Mouse (Mus musculus) WW6 (cell line): ENCODE measurements around the gene Arid5b.

Experiments
- DNase-seq: peaks from one replicate; pipeline ENCODE4 v3.0.0-alpha.2; 2013; ENCODE audit warnings: low read depth, low spot score

Gene Arid5b

DNA sequence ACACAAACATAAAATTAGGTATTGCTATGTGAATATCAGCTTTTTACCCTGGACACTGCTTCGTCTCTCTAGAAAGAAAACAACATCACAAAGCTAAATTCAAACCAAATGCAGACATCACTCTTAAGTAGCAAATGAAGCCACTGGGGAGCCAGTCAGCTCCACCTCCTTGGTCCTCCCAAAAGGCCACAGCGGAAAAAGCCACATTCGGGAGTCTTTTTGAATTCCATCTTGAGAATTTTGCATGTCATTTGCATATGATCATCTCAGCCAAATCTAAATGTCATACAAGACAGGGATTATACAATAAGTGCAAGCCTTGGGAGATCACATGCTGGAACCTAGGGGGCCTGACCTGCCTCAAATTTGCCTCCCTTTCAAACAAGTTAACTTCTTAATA lies 85.0 kb downstream of the Arid5b start:
- DNase-seq = no peak

DNA sequence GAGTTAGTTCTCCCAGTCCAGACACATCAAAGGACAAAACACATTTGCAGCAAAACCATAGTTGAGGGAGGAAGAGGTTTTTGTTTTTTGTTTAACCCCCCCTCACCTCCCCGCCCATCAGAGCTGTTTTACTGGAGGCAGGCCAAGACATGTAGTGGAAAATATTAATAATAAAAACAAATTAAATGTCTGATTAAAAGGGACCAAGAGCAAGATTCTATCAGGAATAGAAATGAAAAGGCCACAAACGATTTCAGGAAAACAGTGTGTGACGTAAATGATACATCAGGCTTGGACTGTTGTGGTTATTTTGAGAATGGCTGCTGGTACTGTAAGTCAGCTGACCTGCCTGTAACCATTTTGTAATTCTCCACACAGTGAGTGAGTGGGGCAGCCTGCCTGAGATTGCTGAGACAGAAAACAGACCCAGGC lies 85.7 kb downstream of the Arid5b start:
- DNase-seq = no peak

DNA sequence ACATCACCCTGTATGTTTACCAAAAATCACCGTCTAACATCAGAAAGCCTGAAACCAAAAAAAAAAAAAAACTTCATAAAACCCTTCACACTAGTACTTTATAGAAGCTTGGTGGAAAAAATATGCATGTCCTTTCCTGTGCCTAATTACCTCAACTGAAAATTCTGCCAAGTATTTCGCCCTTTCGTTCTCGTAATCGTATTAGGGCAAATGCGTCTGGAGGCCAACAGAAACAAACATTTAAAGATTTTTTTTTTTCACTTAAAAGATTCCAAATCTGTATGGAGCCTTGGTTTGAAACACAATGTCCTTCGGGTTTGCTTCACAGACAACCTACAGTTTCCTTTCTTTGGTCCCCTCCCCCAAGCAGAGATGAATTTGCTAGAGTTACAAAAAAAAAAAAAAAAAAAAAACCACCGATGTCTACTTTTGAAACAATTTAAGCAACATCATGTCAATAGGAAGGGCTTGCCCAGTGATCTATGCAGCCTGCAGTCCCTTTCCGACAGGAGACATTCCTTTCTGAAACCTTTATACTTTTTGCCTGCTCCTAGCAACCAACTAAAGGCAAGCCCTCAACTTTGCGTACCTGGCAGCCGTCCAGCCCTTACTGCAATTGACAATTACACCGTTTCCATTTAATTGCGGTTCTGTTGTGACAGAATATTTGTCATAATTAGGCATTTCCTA lies 86.7 kb downstream of the Arid5b start:
- no peak for DNase-seq

DNA sequence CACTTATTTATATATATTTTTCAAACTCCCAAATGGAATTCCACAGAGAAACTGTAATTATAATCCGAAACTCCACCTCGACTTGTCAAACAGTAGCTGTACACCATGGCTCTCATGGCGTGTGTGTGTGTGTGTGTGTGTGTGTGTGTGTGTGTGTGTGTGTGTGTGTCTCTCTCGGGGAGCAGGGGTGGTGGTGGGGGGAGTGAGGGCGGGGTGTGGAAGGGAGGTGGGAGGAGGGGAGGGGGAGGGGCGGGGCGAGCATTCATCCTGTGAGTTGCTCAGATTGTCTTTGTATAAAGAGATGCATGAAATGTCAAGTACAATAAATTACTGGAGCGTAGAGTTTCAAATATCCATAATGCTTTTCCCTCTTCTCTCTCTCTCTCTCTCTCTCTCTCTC lies 87.4 kb downstream of the Arid5b start:
- DNase-seq = no peak

DNA sequence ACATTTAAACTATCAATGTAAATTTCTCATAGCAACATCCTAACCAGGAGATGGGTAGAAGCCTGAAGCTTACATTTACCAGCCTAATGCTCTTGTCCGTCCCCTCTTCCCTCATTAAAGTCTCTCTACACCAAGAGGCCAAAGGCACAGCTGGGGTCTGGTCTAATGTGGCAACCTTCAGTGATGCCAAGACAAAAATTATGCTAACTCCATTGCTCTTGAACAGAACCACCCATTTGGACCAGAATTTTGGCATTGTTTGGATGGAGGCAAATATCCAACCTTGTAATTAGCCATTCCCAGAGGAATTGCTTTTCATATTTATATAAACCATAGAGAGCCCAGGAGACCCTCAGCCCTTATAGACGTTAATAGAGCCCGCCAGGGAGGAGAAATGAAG lies 88.7 kb downstream of the Arid5b start:
- DNase-seq = no peak

DNA sequence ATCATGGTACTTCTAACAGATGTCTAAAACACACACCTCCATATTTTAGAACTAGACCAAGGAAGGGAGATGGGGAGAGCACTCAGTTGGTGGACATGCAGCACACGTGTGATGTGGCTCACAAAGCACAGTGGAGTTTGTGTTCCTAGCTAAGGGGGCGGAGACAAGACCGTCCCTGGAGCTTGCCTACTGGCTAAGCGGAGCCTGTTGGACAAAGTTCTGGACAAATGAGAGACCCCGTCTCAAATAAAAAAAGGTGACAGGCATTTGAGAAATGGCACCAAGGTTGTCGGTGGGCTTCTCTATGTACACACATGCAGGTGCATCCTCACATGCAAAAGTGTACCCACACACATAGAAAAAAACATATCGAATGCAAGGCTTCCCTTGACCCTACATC lies 95.4 kb downstream of the Arid5b start:
- DNase-seq = no peak

DNA sequence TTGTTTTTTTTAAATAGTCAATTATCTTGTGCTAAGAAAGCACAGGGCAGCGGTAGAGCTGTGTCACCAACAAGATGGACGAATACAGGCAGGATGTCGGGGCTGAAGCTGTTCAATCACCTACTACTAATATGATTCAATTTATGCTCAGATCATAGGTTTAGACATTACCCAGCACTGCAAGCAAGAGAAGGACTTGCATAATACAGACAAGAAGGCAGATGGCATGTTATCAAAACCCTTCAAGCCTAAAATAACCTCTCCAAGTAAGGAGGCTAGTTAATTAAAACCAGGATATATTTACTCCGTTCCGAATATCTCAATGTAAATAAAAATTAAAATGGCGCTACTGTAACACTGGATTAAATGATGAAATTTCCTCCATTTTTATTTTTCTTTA lies 96.3 kb downstream of the Arid5b start:
- DNase-seq = no peak

DNA sequence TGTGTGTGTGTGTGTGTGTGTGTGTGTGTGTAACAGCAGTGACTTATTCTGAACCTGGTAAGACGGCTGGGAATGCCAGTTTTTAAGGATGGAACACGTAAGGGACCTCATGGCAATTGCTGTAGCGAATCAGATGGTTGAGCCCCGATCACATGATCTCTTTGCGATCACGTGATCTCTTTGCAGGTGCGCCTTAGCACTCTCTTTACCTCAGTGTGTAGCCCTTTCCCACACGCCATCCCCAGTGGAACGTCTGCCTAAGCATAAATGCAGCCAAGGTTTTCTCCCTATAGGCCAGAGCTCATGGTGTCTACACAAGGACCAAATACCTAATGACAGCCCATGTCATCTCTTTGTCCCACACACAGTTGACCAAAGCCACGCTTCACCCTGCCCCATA lies 97.4 kb downstream of the Arid5b start:
- DNase-seq = no peak

DNA sequence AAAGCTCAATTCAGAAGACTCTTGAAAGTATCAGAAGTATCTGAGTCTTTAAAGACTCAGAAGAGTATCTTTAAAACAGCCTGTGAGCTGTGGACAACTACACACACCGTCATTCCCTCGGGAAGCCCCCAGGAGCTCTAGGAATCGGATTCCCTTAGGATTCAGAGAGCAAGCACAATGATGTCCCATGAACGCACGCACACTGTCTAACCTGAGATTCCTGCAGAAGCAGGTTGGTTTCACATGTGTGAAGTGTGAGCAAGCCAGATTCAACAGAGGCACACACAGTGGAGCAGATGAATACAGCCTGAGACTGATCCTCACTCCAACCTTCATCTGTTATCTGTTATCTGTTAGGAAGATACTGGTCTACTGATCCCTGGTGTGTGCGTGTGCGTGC lies 97.8 kb downstream of the Arid5b start:
- DNase-seq = no peak

DNA sequence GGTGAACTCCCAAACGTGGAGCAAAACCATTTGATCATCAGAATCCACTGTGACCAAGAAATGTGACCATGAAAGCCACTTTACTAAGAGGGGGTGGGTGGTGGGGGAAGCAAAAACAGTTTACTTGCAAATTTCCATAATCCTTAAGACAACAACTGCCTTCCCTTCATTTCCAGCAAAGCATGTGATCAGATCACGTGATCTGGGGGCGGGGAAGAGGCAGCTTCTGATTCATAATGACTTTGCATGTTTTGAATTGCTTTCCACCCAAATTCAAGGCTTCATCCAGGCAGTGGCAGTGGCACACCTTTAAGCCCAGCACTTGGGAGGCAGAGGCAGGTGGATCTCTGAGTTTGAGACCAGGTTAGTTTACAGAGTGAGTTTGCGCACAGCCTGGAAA lies 98.4 kb downstream of the Arid5b start:
- no peak for DNase-seq

DNA sequence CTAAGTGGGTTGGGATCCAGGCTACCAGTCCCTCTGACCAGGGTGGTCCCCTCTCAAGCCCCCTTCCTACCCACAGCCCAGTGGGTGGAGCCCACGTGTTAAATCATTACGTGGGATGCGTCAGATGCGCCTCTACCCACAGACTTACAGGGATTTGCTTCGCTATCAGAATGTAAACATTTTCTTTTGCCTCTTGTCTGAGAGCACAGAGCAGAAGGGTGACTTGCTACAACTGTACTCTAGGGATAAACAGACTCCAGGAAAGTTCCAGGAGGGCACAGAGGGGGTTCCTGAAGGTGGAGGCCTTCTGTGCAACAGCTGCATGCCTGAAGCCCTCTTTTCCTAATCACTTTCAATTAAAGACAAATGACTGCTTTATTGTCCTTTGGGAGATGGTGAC lies 98.8 kb downstream of the Arid5b start:
- no peak for DNase-seq

DNA sequence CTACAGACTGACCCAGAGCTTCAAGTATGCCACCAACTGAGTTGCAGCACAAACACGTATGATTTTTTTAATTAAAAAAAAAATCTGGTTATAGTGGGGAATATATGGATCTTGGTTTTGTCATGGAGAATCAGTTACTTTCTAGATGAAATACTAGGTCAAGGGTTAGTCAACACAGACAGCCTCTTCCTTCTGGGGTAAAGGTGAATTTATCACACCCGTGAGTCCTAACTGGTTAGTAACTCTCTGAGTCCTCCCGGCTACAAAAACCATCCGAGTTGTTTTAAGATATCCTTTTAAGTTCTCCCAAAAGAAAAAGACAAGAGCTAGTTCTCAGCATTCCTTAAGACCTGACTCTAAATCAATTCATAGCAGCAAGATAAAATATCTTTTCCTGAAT lies 99.2 kb downstream of the Arid5b start:
- no peak for DNase-seq

DNA sequence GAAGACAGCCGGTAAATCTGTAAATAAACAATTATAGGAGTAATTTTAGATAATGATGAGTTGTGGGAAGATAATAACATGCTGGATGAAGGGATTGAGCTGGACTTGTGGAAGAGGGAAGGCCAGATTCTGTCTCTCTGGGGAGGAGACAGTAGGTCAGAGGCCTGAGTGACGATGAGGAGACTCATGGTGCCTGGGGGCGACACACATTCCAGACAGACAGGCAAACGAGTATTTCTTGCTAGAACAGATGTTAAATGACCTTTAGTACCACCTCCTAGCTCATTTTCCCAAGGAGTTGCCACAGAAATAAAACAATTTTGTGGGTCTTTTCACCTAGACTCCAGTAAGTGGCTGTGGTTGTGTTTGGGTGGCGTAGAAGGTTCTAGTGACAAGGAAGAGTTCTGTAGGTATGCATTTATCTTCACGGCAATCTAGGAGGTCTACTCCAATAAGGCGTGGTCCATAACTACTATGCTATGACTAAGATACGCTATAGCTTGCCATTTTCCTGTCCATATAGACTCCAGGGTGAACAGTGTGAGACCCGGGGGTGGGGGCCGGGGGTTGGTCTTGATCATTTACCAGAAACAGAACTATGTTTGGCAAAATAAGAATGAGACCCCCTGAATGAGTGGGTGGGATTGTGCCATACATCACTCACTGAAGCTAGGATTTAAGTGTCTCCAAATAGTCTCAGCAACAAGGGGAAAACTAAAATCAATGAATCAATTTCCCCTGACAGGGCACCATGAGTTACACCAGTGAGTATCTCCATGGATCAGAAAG lies 100.6 kb downstream of the Arid5b start:
- no peak for DNase-seq

DNA sequence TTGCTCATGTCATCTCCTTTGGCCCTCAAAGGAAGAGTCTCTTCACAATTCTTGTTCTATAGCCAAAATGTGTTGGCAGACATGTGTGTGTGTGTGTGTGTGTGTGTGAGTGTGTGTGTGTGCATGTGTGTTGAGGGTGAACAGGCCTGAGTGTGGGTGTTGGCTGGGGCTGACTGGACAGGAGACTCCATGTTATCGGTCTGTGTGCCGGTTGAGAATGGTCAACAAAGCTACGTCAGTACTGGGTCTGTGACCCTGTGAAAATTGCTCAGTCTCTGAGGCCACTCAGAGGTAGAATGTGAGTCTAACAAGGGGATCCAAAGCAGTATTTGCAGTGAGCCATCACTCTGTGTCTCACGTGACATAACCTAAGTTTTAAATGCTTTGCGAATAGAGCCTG lies 102.7 kb downstream of the Arid5b start:
- no peak for DNase-seq

DNA sequence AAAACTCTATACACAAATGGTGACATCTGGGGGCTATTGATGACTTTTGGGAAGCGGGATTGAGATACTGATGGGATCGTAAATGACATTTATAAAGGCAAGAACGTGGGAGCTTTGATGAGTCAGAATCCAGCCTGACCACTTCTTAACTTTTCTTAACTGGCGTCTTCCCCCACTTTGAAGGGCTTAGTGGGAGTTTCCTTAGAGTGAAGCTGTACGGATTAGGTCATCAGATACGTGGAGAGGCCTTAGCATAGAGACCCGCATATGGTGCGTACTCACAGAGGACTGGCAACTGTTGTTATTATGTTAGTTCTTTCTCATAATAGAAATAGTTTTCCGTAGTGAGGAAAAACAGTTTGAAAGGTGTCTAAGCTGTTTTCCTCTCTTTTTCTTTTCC lies 104.9 kb downstream of the Arid5b start:
- DNase-seq = no peak

DNA sequence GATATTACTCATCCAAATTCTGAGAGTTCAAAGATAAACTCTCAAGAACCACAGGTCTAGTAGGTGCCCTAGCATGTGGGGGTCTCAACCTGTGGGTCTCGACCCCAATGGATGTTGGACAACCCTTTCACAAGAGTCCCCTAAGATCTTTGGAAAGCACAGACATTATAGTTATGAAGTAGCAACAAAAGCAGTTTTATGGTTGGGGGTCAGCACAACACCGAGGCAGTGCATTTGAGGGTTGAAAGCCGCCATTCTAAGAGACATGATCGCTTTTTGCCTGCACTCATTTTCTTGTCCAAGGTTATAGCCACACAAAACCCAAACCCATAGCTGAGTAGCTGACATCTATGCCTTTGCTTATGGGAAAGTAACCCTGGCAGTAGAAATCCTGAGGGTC lies 105.6 kb downstream of the Arid5b start:
- DNase-seq = no peak

DNA sequence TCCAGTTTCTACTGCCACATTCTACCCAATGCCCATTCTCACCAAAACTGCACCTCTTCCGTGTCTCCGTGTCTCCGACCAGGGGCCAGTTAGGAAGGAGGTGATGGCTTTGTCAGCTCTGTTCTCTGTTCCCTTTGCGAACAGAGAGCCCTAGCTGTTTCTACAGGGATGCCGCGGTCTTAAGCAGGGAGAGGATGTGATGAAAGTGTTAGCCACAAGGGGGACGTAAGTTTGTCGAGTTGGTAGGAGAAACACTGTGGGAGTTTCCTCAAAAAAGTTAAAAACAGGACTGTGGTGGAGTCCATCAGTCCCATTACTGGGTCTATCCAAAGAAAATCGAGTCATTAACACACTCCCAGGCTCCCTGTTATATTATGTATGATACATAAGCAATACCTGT lies 106.6 kb downstream of the Arid5b start:
- DNase-seq = no peak

DNA sequence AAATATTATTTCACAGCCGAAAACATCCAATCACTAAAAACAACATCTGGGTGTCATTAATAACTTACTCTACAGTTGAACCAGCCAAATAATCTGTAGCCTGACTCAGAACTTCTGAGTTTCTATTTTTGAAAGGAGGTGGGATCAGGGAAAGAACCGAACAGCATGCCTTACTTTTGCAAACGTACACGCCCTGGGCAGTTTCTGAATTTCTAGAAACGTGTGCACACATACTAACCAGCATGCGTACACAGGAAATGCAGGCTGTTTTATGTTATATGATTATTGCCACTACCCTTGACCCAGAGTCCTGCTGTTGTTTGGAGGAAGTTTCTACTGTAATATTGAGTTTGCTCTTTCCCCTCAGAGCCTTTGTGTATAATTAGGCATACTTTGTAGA lies 109.9 kb downstream of the Arid5b start:
- no peak for DNase-seq

DNA sequence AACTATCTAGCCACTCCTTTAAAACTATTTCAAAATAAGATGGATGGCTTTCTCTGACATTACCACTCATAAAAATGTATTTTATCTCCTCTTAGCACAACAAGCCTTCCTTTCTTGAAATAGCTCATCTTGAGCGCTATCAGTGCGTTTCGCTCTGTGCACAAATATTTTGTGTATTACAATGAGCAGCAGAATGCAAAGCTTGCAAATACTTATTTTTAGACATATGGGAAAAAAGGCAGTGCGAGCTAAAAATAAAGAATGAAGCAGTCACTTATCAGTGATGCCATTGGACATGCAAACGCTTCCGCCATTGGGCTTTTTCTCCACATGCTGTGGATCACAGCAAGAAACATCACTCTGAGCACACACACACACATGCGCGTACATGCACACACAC lies 110.4 kb downstream of the Arid5b start:
- no peak for DNase-seq

DNA sequence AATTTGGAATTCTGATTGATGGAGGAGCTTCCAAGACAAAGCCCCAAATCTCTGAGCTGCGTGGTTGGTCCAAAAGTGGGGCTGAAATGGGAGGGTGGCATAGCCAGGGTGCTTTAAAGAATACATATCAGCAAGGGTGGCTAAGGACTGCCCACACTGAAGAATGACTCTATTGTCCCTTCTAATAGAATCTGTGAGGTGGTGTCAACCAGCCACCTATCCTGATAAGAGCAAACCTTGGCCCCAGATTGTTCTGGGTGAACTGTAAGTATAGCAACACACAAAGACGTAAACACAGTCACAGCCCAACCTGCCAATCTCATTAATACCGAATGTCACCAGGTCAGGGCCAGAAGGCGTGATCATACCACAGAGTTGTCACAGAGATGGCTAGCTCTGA lies 111.4 kb downstream of the Arid5b start:
- DNase-seq = no peak

DNA sequence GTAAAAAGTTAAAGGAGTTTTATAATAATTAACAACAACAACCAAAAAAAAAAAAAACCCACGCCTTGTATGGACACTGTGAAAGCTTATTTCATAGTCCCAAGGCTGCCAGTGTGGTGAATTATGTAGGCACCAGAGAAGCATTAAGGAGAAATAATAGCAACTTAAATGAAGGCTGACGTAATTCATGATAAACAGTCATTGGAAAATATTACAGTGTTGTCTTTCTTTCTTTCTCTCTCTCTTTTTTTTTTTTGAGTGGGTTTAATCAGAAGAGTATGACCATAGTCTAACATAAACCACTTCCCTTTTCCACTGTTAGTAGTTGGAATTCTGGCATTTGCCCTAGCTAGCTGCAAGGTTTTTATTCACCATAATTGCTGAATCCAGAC lies 111.8 kb downstream of the Arid5b start:
- no peak for DNase-seq

DNA sequence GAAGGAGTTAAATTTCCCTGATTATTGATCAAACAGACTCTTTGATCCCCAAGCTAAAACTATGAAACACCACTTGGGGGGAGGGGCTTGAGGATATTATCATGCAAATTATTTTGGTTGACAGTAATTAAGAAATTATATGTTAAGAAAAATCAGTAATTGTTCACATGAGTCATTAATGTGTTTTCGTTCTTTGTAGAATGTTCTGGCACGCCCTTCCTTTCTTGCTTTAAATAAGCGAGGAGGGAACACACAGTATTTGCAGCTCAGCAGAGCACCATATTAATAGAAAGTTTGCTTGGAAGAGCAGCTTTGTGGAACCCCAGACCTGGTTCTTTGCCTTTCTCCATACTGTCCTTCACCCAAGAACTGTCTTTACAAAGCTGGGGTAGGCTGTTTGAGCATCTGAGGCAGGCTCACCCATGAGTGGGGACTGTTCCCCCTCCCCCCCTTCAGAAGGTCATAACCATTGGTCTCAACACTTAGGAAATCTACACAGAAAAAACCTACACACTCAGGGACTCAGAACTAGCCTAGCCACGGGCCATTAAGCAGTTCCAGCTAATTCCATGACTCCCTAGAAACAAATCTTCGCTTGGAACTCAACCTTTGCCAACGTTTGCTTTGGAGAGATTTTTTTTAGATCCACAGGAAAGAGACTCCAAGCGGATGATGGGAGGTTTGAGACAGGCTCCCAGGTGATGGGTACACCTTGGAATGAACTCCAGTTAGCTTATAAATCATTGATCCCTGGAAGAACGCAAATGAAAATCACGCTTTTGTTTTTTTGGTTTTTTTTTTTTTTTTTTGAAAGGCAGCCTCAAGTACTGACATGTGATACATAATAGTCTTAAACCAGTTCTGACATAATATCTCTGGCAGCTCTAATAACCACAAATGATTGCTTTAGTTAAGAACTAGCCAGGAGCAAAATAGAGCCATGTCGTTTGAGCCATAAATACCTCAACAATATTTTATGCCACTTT lies 112.5 kb downstream of the Arid5b start:
- no peak for DNase-seq
